Mouse (Mus musculus) CH12.LX (cell line): ENCODE data around the gene Brpf1. TPM values are rescaled to one million over a fixed set of nuclear protein-coding genes. Genes with fewer than 3 reads are reported as not detected.

Source experiments
- DNase-seq: peaks from one replicate; pipeline ENCODE4 v3.0.0-alpha.2; 2013; ENCODE audit errors: extremely low read depth
- H3K27ac ChIP-seq: 2 replicates; pipeline ENCODE4 v1.5.1; 2012; ENCODE audit warnings: low read depth, mild to moderate bottlenecking, control low read depth, moderate library complexity; ENCODE audit not compliant: insufficient read depth
- H3K27me3 ChIP-seq: replicated peaks from 2 replicates; pipeline ENCODE3; 2012; ENCODE audit warnings: inconsistent platforms
- H3K36me3 ChIP-seq, 2 experiments: replicated peaks in 1 of 2; 2 replicates each; pipeline versions ENCODE3 to v1.6.1; 2012; ENCODE audit warnings: inconsistent platforms in 1 of 2, low read length in 1 of 2, mild to moderate bottlenecking in 1 of 2, mixed read lengths in 1 of 2, moderate library complexity in 1 of 2; ENCODE audit not compliant: control insufficient read depth in 1 of 2, insufficient read depth in 1 of 2
- H3K4me1 ChIP-seq, 2 experiments: 2 replicates each; pipeline ENCODE4 v1.6.1; 2012; ENCODE audit warnings: inconsistent platforms in 1 of 2, moderate library complexity in 1 of 2; ENCODE audit not compliant: insufficient read depth in 2 of 2, control insufficient read depth in 1 of 2
- H3K4me2 ChIP-seq: 2 replicates; pipeline ENCODE4 v1.6.1; 2012; ENCODE audit warnings: low read depth, mild to moderate bottlenecking, control low read depth; ENCODE audit not compliant: poor library complexity, insufficient read depth, severe bottlenecking
- H3K4me3 ChIP-seq, 3 experiments: fragments of 150-350 bp in 1 of 3; sonication (generic) in 1 of 3; replicated peaks in 1 of 3; 2 replicates each; pipeline versions ENCODE3 to v1.5.1; 2011 to 2012; ENCODE audit warnings: low read depth in 2 of 3, low read length in 2 of 3, mild to moderate bottlenecking in 2 of 3, moderate library complexity in 2 of 3, control low read depth in 1 of 3, improper control_type of control experiment in 1 of 3, inconsistent platforms in 1 of 3, mixed read lengths in 1 of 3; ENCODE audit not compliant: poor library complexity in 1 of 3
- H3K79me2 ChIP-seq: replicated peaks from 2 replicates; pipeline ENCODE4 v1.6.1; 2012; ENCODE audit warnings: mild to moderate bottlenecking, moderate library complexity; ENCODE audit not compliant: control insufficient read depth, poor library complexity, insufficient read depth, severe bottlenecking; ENCODE audit errors: extremely low read depth
- H3K9ac ChIP-seq: 2 replicates; pipeline ENCODE4 v1.6.1; 2012; ENCODE audit warnings: low read depth, mild to moderate bottlenecking, control low read depth, moderate library complexity; ENCODE audit not compliant: insufficient read depth
- H3K9me3 ChIP-seq: replicated peaks from 2 replicates; pipeline ENCODE3; 2012; ENCODE audit warnings: low read length, inconsistent platforms, mixed read lengths
- CHD1 ChIP-seq: IDR thresholded peaks from 2 replicates; pipeline ENCODE4 v1.6.1; 2012; ENCODE audit warnings: low read depth, low read length, improper control_type of control experiment, inconsistent platforms
- CHD2 ChIP-seq: IDR thresholded peaks from 2 replicates; pipeline ENCODE4 v1.6.1; 2011; ENCODE audit warnings: low read length, improper control_type of control experiment
- E2F4 ChIP-seq: IDR thresholded peaks from 2 replicates; pipeline ENCODE4 v1.6.1; 2011; ENCODE audit warnings: low read depth, low read length, improper control_type of control experiment; ENCODE audit not compliant: insufficient replicate concordance
- ELF1 ChIP-seq: IDR thresholded peaks from 2 replicates; pipeline ENCODE4 v1.6.1; 2014; ENCODE audit warnings: low read depth, mild to moderate bottlenecking, inconsistent platforms, low read length, improper control_type of control experiment
- EP300 ChIP-seq: IDR thresholded peaks from 2 replicates; pipeline ENCODE4 v1.6.1; 2011; ENCODE audit warnings: low read length, improper control_type of control experiment
- KAT2A ChIP-seq: IDR thresholded peaks from 2 replicates; pipeline ENCODE4 v1.6.1; 2012; ENCODE audit warnings: low read length, improper control_type of control experiment, inconsistent platforms; ENCODE audit not compliant: insufficient replicate concordance
- MAZ ChIP-seq: IDR thresholded peaks from 2 replicates; pipeline ENCODE4 v1.6.1; 2012; ENCODE audit warnings: low read depth, mild to moderate bottlenecking, inconsistent platforms, low read length, improper control_type of control experiment, moderate library complexity
- MEF2A ChIP-seq: IDR thresholded peaks from 2 replicates; pipeline ENCODE4 v1.6.1; 2014; ENCODE audit warnings: low read depth, mild to moderate bottlenecking, inconsistent platforms, low read length, improper control_type of control experiment, borderline replicate concordance
- MXI1 ChIP-seq: IDR thresholded peaks from 2 replicates; pipeline ENCODE4 v1.6.1; 2011; ENCODE audit warnings: mild to moderate bottlenecking, low read depth, low read length, improper control_type of control experiment
- NELFE ChIP-seq: IDR thresholded peaks from 2 replicates; pipeline ENCODE4 v1.6.1; 2011; ENCODE audit warnings: low read depth, low read length, improper control_type of control experiment
- NRF1 ChIP-seq: IDR thresholded peaks from 2 replicates; pipeline ENCODE4 v1.6.1; 2014; ENCODE audit warnings: low read depth, mild to moderate bottlenecking, inconsistent platforms, low read length, improper control_type of control experiment, moderate library complexity
- PAX5 ChIP-seq: IDR thresholded peaks from 2 replicates; pipeline ENCODE4 v1.6.1; 2012; ENCODE audit warnings: low read length, inconsistent platforms, mixed read lengths
- RCOR1 ChIP-seq: conservative IDR thresholded peaks from 2 replicates; pipeline ENCODE4 v1.6.1; 2012; ENCODE audit warnings: low read depth, mild to moderate bottlenecking, inconsistent platforms, low read length, improper control_type of control experiment
- TBP ChIP-seq: conservative IDR thresholded peaks from 2 replicates; pipeline ENCODE4 v1.6.1; 2011; ENCODE audit warnings: low read depth, low read length, improper control_type of control experiment
- TCF12 ChIP-seq: IDR thresholded peaks from 2 replicates; pipeline ENCODE4 v1.6.1; 2014; ENCODE audit warnings: low read depth, mild to moderate bottlenecking, inconsistent platforms, low read length, improper control_type of control experiment
- UBTF ChIP-seq: IDR thresholded peaks from 2 replicates; pipeline ENCODE4 v1.6.1; 2012; ENCODE audit warnings: low read depth, mild to moderate bottlenecking, inconsistent platforms, low read length, improper control_type of control experiment, moderate library complexity
- USF1 ChIP-seq: IDR thresholded peaks from 2 replicates; pipeline ENCODE4 v1.6.1; 2014; ENCODE audit warnings: low read depth, mild to moderate bottlenecking, inconsistent platforms, low read length, improper control_type of control experiment
- USF2 ChIP-seq: conservative IDR thresholded peaks from 2 replicates; pipeline ENCODE4 v1.6.1; 2011; ENCODE audit warnings: low read depth, low read length, improper control_type of control experiment
- ZC3H11A ChIP-seq: IDR thresholded peaks from 2 replicates; pipeline ENCODE4 v1.6.1; 2012; ENCODE audit warnings: low read depth, mild to moderate bottlenecking, inconsistent platforms, low read length, improper control_type of control experiment
- ZKSCAN1 ChIP-seq: IDR thresholded peaks from 2 replicates; pipeline ENCODE4 v1.6.1; 2012; ENCODE audit warnings: low read depth, inconsistent platforms, low read length, improper control_type of control experiment, borderline replicate concordance
- ZMIZ1 ChIP-seq: IDR thresholded peaks from 2 replicates; pipeline ENCODE4 v1.6.1; 2012; ENCODE audit warnings: low read depth, mild to moderate bottlenecking, inconsistent platforms, low read length, improper control_type of control experiment
- dilution Hi-C: fragments of 300-500 bp; cut with MboI; formaldehyde crosslinking; loops from 2 replicates; pipeline ENCODE4 v1.14.3; 2020; ENCODE audit warnings: low sequenced_read_pairs; ENCODE audit not compliant: extremely low pct_unique_long_range_greater_than_20kb, extremely low pct_ligation_motif_present
- in situ Hi-C: fragments of 300-500 bp; cut with MboI; formaldehyde crosslinking; loops from 3 replicates; pipeline ENCODE4 v1.14.3; 2019; ENCODE audit warnings: low sequenced_read_pairs, low pct_ligation_motif_present, low pct_unique_long_range_greater_than_20kb, mixed read lengths
- polyA plus RNA-seq: library from polyadenylated mRNA; unstranded; fragments of >175 nt; gene quantifications from 2 replicates; pipeline ENCODE4 v1.2.1, GENCODE M21; 2012; ENCODE audit warnings: low read depth; ENCODE audit not compliant: insufficient read length
- total RNA-seq, 2 experiments: library from RNA; depleted of rRNA; stranded (reverse); fragments of 300-350 nt in 1 of 2; fragments of >200 nt in 1 of 2; gene quantifications; 2 replicates each; pipeline ENCODE4 v1.2.3; 2012 to 2014

Brpf1 gene
- total and polyA plus RNA-seq, 3 experiments, result 13.7 to 28.1 (median 24.5) TPM

- H3K9me3 ChIP-seq, result no peaks in the 10 kb centered on the region
- no peak overlapping the region for H3K4me3 ChIP-seq
- no peaks in the 10 kb centered on the region for H3K79me2 ChIP-seq
- dilution Hi-C loops (no loop called here), in situ Hi-C loops (no loop called here)
- no peak overlapping the region for H3K4me2 ChIP-seq
- H3K4me1 ChIP-seq, result peaks cover 6% of the 10 kb centered on the region in 2 experiments
- no peaks in the 10 kb centered on the region for H3K27me3 ChIP-seq
- H3K27ac ChIP-seq, result no peak overlapping the region
- H3K36me3 ChIP-seq, result peaks cover 43 to 51% of the 10 kb centered on the region in 2 experiments
- no peak overlapping the region for H3K9ac ChIP-seq
- DNase-seq, result no peak
- TF ChIP-seq MEF2A (no peak), RCOR1 (no peak), ELF1 (no peak), NELFE (no peak), UBTF (no peak), EP300 (no peak), ZC3H11A (no peak), NRF1 (no peak), ZMIZ1 (no peak), MAZ (no peak), E2F4 (no peak), CHD1 (no peak), CHD2 (no peak), USF2 (no peak), TBP (no peak), ZKSCAN1 (no peak), MXI1 (no peak), KAT2A (no peak), TCF12 (no peak), USF1 (no peak)
Measured at GRCm38 (mm10) chr6:113366639-113367038, 59.7 kb downstream of the Brpf1 start.

- H3K27ac ChIP-seq, result no peak overlapping the region
Measured at GRCm38 (mm10) chr6:113367574-113367973, 60.6 kb downstream of the Brpf1 start.

More at GRCm38 (mm10) chr6:113367574-113367973, 60.6 kb downstream of the Brpf1 start:
- Histone ChIP-seq H3K4me2 (no peak overlapping the region), H3K4me1 (no peaks in the 10 kb centered on the region), H3K9ac (no peak overlapping the region), H3K27me3 (no peaks in the 10 kb centered on the region), H3K9me3 (no peaks in the 10 kb centered on the region), H3K79me2 (no peaks in the 10 kb centered on the region), H3K36me3 (peaks cover 51 to 60% of the 10 kb centered on the region in 2 experiments), H3K4me3 (no peak overlapping the region)
- TF ChIP-seq KAT2A (no peak), PAX5 (no peak)
- dilution Hi-C loops, result no loop called here
- in situ Hi-C loops, result no loop called here
- DNase-seq, result no peak
